Mouse (Mus musculus): ENCODE data around the gene Pds5a. TPM values are rescaled to one million over a fixed set of nuclear protein-coding genes. Genes with fewer than 3 reads are reported as not detected.
A peak's percentile ranks its signal among the peaks of the same experiment; 100 is the strongest.

Gene Pds5a
- polyA plus RNA-seq, 1 experiment from 2014 or later, result 19.8 TPM

DNA sequence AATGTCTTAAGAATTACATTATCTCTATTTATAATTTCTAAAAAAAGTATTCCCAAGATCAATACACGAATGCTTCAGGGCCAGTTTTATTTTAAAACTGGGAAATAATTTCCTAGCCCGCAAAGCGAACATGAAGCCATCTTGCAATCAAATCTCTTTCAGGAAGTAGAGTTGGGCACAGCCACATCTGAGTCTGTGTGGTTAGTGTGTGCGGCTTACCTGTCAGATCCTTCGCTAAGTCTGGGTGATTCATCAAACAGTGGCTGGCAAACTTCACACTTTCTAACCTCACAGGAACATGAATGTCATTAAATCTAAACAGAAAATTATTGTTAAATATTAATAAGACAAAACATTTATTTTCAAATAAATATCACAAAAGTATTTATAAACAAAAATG is 44.3 kb downstream of the Pds5a start:
- Histone ChIP-seq H3K27me3 (replicated peaks; ENCODE audit: insufficient read depth, low read length) (no peaks in the 10 kb centered on the region), H3K4me1 (ENCODE audit: insufficient read depth, low read depth, low read length) (no peaks in the 10 kb centered on the region), H3K9me3 (ENCODE audit: low read length) (no peaks in the 10 kb centered on the region), H3K4me3 (ENCODE audit: low read depth, low read length) (no peak overlapping the region), H3K9ac (replicated peaks; ENCODE audit: low read depth) (no peak overlapping the region), H3K4me2 (replicated peaks; ENCODE audit: low read depth, low read length) (no peak overlapping the region), H3K27ac (ENCODE audit: low read length) (no peak overlapping the region), H3K36me3 (ENCODE audit: insufficient read depth, low read length) (peaks cover 10% of the 10 kb centered on the region; the same call in 1 of the 2 replicates)
- TF ChIP-seq EP300 (IDR thresholded peaks at IDR 0.05) (no peak), CTCF (IDR thresholded peaks at IDR 0.05) (no peak)
- ATAC-seq (no peak), DNase-seq (ENCODE audit: low spot score) (no peak)
- WGBS, result 95% methylated on average over 5 of the region's 5 CpGs

DNA sequence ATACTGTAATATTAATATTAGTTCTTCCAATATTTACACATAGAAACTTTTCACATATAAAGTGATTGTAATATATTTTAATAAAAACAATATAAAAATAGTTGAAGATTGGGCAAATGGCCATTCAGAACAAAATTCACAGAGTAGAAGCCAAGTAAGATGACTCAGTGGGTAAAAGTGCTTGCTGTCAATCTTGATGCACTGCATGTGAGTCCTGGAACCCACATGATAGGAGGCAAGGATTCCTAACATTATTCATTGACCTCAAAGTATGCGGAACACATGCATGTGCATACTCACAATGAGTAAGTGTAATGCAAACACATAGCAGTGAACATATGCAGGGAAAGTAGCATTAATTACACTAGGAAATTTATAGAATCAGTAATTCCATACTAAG is 59.2 kb downstream of the Pds5a start:
- no peaks in the 10 kb centered on the region for H3K4me1 ChIP-seq (ENCODE audit: insufficient read depth, low read depth, low read length)
- H3K27me3 ChIP-seq (replicated peaks; ENCODE audit: insufficient read depth, low read length), result no peaks in the 10 kb centered on the region
- ATAC-seq, result no peak
- WGBS, result 94% methylated on average over 1 of the region's 1 CpGs
- H3K4me3 ChIP-seq (ENCODE audit: low read depth, low read length), result no peak overlapping the region
- TF ChIP-seq EP300 (IDR thresholded peaks at IDR 0.05), result no peak
- no peak for TF ChIP-seq CTCF (IDR thresholded peaks at IDR 0.05)
- H3K4me2 ChIP-seq (replicated peaks; ENCODE audit: low read depth, low read length), result no peak overlapping the region
- no peak for DNase-seq (ENCODE audit: low spot score)
- no peak overlapping the region for H3K9ac ChIP-seq (replicated peaks; ENCODE audit: low read depth)
- H3K9me3 ChIP-seq (ENCODE audit: low read length), result no peaks in the 10 kb centered on the region
- peaks cover 30% of the 10 kb centered on the region for H3K36me3 ChIP-seq (ENCODE audit: insufficient read depth, low read length)
- no peak overlapping the region for H3K27ac ChIP-seq (ENCODE audit: low read length)

DNA sequence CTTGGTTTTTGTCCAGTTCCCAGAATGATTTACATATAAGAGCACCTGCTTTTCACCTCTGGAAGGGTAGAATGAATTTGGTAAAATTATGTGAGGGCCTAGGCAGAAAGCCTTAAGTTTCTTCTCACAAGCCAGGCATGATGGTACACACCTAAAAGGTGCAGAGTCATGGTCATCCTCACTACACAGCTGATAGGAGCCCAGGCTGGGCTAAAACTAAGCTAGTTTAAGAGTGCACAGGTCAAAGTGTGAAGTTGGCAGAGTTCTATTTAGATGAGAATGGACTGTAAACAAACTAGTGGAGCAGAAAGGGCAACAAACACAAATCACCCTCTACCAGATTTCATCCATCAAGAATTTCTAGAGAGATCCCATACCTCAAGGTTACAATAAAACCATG is 73.7 kb downstream of the Pds5a start:
- ATAC-seq (no peak), DNase-seq (ENCODE audit: low spot score) (no peak)
- Histone ChIP-seq H3K4me1 (ENCODE audit: insufficient read depth, low read depth, low read length) (no peaks in the 10 kb centered on the region), H3K4me3 (ENCODE audit: low read depth, low read length) (no peak overlapping the region), H3K27me3 (replicated peaks; ENCODE audit: insufficient read depth, low read length) (no peaks in the 10 kb centered on the region), H3K4me2 (replicated peaks; ENCODE audit: low read depth, low read length) (no peak overlapping the region), H3K9me3 (ENCODE audit: low read length) (no peaks in the 10 kb centered on the region), H3K9ac (replicated peaks; ENCODE audit: low read depth) (no peak overlapping the region), H3K27ac (ENCODE audit: low read length) (no peak overlapping the region), H3K36me3 (ENCODE audit: insufficient read depth, low read length) (peaks cover 10% of the 10 kb centered on the region; the same call in 1 of the 2 replicates)
- TF ChIP-seq EP300 (IDR thresholded peaks at IDR 0.05), result no peak
- TF ChIP-seq CTCF (IDR thresholded peaks at IDR 0.05), result no peak

DNA sequence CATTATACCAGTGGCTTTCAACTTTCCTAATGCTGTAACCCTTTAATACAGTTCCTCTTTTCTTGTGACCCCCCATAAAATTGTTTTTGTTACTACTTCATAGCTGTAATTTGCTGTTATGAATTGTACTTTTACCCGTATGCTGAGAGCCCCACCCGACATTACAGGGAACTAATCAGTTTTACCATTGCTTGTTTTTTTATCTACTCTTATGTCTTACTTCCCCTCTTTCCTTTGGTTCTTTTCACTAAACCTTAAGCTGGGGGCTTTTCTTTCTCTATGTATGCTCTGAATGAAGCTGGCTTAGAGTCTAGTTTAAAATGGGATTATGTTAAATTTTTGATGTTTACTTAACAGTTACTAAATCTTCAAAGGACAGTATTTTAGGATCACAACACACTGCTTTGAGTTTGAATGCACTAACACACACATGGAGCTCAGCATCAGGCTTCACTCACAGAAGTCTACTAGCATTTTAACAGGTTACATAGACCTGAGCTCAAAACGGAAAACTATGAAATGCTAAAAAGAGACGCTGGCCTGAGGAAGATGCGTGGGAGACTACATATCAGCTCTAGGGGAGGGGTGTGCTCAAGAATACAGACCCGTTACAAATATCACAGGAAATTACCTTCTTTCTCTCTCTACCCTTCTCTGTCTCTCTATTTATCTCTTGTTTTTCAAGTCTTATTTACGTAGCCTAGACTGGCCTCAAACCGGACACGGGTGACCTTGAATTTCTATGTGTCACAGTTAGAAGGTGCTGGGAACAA is 84.7 kb downstream of the Pds5a start:
- H3K27me3 ChIP-seq (replicated peaks; ENCODE audit: insufficient read depth, low read length), result no peaks in the 10 kb centered on the region
- TF ChIP-seq EP300 (IDR thresholded peaks at IDR 0.05), result no peak
- TF ChIP-seq CTCF (IDR thresholded peaks at IDR 0.05), result no peak
- DNase-seq (ENCODE audit: low spot score), result no peak
- no peak overlapping the region for H3K27ac ChIP-seq (ENCODE audit: low read length)
- no peak overlapping the region for H3K4me2 ChIP-seq (replicated peaks; ENCODE audit: low read depth, low read length)
- peaks cover 12% of the 10 kb centered on the region; the same call in 1 of the 2 replicates for H3K36me3 ChIP-seq (ENCODE audit: insufficient read depth, low read length)
- H3K4me1 ChIP-seq (ENCODE audit: insufficient read depth, low read depth, low read length), result no peaks in the 10 kb centered on the region
- no peak overlapping the region for H3K4me3 ChIP-seq (ENCODE audit: low read depth, low read length)
- no peaks in the 10 kb centered on the region for H3K9me3 ChIP-seq (ENCODE audit: low read length)
- ATAC-seq, result no peak
- H3K9ac ChIP-seq (replicated peaks; ENCODE audit: low read depth), result no peak overlapping the region
- 82% methylated on average over 9 of the region's 9 CpGs for WGBS

DNA sequence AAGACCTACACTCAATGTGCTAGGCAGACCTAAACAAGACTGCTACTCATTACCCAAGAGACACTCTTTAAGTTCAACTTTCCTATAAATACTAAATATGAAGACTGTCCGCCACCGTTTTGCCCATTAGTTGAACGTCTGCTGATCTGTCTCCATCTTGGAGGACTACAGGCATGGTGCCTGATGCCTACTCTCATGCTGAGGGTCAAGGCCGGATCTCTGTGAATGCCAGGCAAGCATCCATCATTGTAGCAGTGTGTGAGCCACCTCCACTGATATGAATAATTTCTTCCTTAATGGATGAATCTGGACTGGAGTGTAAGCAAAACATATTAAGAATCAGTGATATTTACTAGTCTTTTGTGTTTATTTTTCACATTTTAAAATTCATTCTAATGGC is 87.5 kb downstream of the Pds5a start:
- Histone ChIP-seq H3K9ac (replicated peaks; ENCODE audit: low read depth) (no peak overlapping the region), H3K4me1 (ENCODE audit: insufficient read depth, low read depth, low read length) (no peaks in the 10 kb centered on the region), H3K4me2 (replicated peaks; ENCODE audit: low read depth, low read length) (no peak overlapping the region), H3K4me3 (ENCODE audit: low read depth, low read length) (no peak overlapping the region), H3K27me3 (replicated peaks; ENCODE audit: insufficient read depth, low read length) (no peaks in the 10 kb centered on the region), H3K27ac (ENCODE audit: low read length) (no peak overlapping the region), H3K36me3 (ENCODE audit: insufficient read depth, low read length) (0 out of 2 replicates have a peak, but pooled peaks cover 8% of the 10 kb centered on the region), H3K9me3 (ENCODE audit: low read length) (no peaks in the 10 kb centered on the region)
- no peak for DNase-seq (ENCODE audit: low spot score)
- TF ChIP-seq EP300 (IDR thresholded peaks at IDR 0.05), result no peak
- no peak for TF ChIP-seq CTCF (IDR thresholded peaks at IDR 0.05)
- no peak for ATAC-seq
- WGBS, result 81% methylated on average over 4 of the region's 4 CpGs

DNA sequence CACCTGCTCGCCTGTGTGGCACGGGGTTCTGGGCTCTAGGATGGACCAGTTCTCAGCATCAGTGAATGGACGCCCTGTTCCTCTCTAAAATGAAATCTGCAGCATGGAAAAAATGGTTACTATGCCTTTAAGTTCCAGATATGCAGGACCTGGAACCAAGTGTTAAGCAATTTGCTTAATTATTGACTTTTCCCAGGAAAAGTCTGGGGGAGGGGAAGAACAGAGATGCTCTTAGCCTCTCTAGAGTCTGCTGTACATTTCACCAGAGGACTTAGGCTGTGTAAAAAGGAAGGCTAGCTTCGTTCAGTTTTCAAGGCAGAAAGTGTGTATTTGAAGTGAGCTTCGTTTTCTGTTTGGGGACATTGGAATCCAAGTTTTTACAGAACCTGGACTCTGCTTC is 88.3 kb downstream of the Pds5a start:
- Histone ChIP-seq H3K27ac (ENCODE audit: low read length) (no peak overlapping the region), H3K9me3 (ENCODE audit: low read length) (no peaks in the 10 kb centered on the region), H3K4me2 (replicated peaks; ENCODE audit: low read depth, low read length) (no peak overlapping the region), H3K27me3 (replicated peaks; ENCODE audit: insufficient read depth, low read length) (no peaks in the 10 kb centered on the region), H3K4me1 (ENCODE audit: insufficient read depth, low read depth, low read length) (no peaks in the 10 kb centered on the region), H3K9ac (replicated peaks; ENCODE audit: low read depth) (no peak overlapping the region), H3K4me3 (ENCODE audit: low read depth, low read length) (no peak overlapping the region), H3K36me3 (ENCODE audit: insufficient read depth, low read length) (0 out of 2 replicates have a peak, but pooled peaks cover 8% of the 10 kb centered on the region)
- peak; percentile 85 for ATAC-seq
- peak; percentile 79 for DNase-seq (ENCODE audit: low spot score)
- WGBS, result 77% methylated on average over 5 of the region's 5 CpGs
- TF ChIP-seq CTCF (IDR thresholded peaks at IDR 0.05) (no peak), EP300 (IDR thresholded peaks at IDR 0.05) (peak; percentile 40; the same call in 1 of the 2 replicates)

Data from lung, postnatal 0 days (tissue).